Mouse (Mus musculus) liver, postnatal 0 days (tissue): Measurements from ENCODE around the gene Mov10.
A peak's percentile ranks its signal among the peaks of the same experiment; 100 is the strongest.

ENCODE experiments used
- CTCF ChIP-seq: sonication (generic); IDR thresholded peaks from 2 replicates; pipeline ENCODE4 v1.5.1; 2016; ENCODE audit warnings: antibody characterized with exemption, low read depth
- EP300 ChIP-seq: IDR thresholded peaks from 2 replicates; pipeline ENCODE4 v1.6.1; 2016; ENCODE audit warnings: antibody characterized with exemption, low read depth, mild to moderate bottlenecking

GRCm38 (mm10) chr3:104765021-104765420 is 53.3 kb downstream of the Mov10 start:
- TF ChIP-seq CTCF (peak; percentile 78), EP300 (no peak)
